Mouse (Mus musculus) heart, adult 2 months (tissue): ENCODE measurements around the gene Gm7929.
"Not testable (repeated sequence)": the region's sequence is repeated elsewhere in the genome, so short reads cannot be mapped to it uniquely, and the experiment has no call there.

Experiments used
- CTCF ChIP-seq: fragments of 200-600 bp; IDR thresholded peaks from 2 replicates; pipeline ENCODE4 v1.8.1; 2022; ENCODE audit warnings: antibody characterized with exemption, mild to moderate bottlenecking, moderate library complexity
- EP300 ChIP-seq: fragments of 200-500 bp; IDR thresholded peaks from 2 replicates; pipeline ENCODE4 v1.6.1; 2011; ENCODE audit warnings: low read depth, low read length, control low read depth; ENCODE audit not compliant: insufficient read depth
- POLR2A ChIP-seq: fragments of 200-500 bp; IDR thresholded peaks from 2 replicates; pipeline ENCODE4 v1.6.1; 2011; ENCODE audit warnings: mild to moderate bottlenecking, low read depth, low read length, control low read depth; ENCODE audit not compliant: insufficient read depth

GRCm38 (mm10) chr14:41772341-41772740 lies 21.9 kb upstream of the Gm7929 start, which contains the start of gene Gm47189:
- TF ChIP-seq CTCF, POLR2A, EP300: not testable (repeated sequence)
